Mouse (Mus musculus): Measurements from ENCODE around the gene Snx27. TPM values are rescaled to one million over a fixed set of nuclear protein-coding genes. Genes with fewer than 3 reads are reported as not detected.

Gene Snx27
- total RNA-seq, 2 experiments from 2014 or later = 112 to 115 TPM

DNA sequence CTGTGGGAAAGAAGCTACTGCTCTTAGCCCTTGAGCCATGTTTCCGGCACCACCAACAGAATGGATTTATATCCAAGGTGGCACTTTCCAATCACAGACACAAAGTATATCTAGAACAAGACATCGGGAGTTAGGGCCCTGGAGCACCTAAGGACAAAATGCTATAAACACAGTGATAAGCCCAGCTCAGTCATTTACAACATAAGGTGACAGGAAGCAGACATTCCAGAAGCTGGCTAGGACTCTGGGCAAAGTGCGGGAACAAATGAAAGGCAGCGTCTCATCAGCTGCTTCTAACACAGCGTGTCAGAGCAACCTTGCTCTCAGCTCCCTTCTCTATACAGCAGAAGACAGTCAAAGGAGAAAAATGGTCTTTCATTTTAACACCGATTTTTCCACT, 8.0 kb downstream of the Snx27 start:
- DNase-seq (ENCODE audit: low spot score in 2 of 2) = no peak

DNA sequence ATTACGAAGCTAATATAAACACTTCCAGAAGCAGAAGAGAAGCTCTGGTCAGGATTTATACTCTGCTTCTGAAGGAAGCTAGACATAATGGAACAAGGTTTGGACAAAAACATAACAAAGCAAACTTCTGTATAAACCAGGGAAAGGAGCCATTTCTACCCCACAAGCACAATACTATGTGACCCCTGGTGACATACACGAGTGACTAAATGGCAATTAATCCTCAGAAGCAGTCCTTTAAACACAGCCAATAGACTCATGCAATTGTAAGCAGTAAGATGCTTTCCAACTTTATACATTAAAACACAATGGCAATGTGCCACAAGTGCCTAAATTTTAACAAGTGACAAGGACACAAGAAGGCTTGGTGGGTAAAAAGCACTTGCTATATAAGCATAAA, 15.3 kb downstream of the Snx27 start:
- DNase-seq (ENCODE audit: low spot score in 2 of 2) = no peak

DNA sequence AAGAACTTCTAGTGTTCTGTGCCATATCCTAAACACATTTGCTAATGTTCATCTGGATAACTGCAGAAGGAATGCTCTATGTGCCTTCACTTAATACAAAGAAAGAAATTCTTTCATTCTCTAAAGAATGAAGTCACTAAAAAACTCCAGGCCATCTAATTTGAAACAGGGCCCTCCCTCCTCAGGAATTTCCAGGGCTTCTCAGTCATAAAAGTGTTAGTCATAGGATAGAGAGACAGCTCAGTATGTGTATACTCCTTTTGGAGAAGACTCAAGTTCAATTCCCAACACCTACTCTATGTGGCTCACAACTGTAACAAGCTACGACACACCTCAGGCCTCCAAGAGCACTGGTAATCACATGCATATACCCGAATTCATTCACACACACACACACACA, 17.0 kb downstream of the Snx27 start:
- DNase-seq (ENCODE audit: low spot score in 2 of 2) = no peak

DNA sequence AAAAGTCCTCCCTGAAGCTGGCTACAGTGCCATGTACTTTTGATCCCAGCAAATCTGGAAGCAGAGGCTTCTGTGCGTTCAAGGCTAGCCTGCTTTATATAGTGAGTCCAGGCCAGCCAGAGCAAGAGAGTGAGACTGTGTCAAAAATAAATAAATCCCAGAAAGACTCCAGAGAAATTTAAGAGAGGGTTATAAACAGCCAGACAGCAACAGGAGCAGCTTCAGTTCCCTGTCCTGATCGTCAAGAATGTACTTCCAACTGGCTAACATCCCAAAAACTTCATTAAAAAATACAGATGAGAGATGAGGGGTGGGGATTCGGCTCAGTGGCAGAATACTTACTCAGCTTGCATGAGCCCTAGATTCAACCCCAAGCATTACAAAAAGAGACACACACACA, 17.4 kb downstream of the Snx27 start:
- no peak for DNase-seq (ENCODE audit: low spot score in 2 of 2)

DNA sequence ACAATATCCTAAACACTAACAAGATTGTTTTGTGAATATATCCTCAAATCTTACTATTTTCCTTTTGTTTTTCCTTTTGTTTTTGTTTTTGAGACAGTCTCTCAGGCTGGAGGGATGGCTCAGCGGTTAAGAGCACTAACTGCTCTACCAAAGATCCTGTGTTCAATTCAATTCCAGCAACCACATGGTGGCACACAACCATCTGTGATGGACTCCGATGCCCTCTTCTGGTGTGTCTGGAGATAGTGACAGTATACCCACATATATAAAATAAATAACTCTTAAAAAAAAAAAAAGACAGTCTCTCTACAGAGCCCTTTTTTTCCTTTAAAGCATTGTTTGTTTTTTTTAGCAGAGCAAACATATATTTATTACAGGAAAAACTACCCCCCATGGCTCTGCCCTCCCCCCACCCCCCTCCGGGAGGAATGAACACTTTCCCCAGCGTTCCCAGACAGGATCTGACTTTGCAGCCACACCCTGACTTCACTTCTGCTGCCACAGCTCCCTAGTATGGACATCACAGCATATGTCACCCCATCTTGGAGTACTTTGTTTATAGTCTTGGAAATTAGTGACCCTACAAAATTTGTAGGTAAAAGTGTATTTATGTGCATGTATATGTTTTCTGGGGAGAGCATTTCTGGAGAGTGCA, 18.0 kb downstream of the Snx27 start:
- no peak for DNase-seq (ENCODE audit: low spot score in 2 of 2)

DNA sequence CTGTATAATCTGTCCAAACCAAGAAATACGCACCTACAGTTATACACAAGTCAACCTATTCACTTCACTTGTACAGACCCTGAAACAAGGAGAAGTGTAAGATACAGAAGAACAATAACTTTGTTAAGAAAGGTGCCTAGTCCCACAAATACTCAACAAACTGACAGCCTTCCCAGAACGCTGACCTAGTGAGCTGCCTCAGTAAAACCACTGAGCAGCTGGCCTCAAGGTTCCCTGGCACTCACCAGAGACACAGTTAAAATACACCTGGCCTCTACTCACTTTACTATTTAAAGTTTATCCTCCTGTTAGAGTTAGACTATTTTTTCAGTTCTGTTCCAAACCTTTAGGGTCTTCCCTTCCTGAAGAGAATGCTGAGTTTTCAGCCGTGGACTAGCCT, 19.4 kb downstream of the Snx27 start:
- DNase-seq (ENCODE audit: low spot score in 2 of 2) = no peak

DNA sequence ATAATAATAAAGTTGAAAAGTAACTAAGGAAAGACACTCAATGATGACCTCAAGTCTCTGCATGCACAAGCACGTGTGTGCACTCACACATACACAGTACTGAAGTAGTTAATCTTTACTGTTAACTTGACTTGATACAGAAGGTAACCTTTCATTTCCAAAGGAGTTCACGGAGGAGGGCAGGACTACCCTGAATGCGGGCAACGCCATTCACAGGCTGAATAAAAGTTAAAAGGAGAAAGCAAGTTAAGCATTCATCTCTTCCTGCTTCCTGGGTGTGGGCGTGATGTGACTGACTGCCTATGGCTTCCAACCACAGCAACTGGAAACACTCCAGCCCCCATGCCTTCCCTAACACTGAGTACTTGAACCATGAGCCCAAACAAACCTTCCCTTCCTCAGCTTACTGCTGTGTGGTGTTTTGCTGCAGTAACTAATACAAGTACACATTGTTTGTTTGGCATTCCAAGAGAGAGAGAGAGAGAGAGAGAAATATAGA, 22.5 kb downstream of the Snx27 start:
- DNase-seq (ENCODE audit: low spot score in 2 of 2) = no peak

DNA sequence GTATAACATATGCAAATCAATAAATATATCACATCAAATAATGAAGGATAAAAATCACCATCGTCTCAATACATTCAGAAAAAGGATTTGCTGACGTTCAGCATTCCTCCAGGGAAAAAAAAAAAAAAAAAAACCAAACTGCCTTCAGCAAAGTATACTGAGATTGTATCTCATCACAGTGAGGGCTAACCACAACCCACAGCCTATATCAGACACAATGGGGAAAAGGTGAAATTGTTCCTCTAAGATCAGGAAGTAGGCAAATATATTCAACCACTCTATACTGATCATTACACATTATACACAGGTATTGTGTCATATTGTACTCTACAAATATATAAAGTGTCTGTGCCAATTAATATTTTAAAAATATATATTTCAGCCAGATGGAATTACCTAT, 33.5 kb downstream of the Snx27 start:
- no peak for DNase-seq (ENCODE audit: low spot score in 2 of 2)

DNA sequence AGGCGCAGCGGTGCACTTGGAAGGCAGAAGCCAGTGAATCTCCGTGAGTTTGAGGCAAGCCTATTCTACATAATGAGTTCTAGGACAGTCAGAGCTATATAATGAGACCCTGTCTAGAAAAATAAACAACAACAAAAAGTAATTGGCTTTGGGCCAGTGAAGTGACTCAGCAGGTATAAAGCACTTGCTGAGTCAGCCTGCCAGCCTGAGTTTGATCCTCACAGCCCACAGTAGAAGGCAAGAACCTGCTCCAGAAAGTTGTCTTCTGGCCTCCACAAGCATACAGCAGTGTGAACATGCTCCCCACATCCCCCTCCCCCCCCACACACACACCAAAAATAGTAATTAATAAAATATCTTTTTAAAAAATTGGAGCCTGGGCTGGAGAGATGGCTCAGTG, 45.3 kb downstream of the Snx27 start:
- DNase-seq (ENCODE audit: low spot score in 2 of 2) = no peak

DNA sequence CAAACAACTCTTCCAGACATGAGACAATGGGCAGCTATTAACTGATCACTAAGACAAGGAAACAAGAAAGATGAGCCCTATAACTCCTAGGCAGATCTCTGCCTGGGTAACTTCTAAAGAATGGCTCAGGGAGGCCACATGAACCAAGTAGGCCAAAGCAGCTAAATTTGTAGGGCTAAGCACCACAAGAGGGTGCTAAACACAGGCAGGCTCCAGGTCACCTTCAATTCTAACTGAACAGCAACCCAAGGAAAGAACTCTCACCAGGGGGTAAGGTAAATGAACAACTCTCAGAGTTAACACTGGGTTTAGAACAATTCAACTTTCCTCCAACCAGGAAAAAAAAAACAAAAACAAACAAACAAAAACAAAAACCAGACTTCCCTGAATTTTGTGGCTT, 48.5 kb downstream of the Snx27 start:
- DNase-seq (ENCODE audit: low spot score in 2 of 2) = peak in 1 of 2 experiments; percentile 57

DNA sequence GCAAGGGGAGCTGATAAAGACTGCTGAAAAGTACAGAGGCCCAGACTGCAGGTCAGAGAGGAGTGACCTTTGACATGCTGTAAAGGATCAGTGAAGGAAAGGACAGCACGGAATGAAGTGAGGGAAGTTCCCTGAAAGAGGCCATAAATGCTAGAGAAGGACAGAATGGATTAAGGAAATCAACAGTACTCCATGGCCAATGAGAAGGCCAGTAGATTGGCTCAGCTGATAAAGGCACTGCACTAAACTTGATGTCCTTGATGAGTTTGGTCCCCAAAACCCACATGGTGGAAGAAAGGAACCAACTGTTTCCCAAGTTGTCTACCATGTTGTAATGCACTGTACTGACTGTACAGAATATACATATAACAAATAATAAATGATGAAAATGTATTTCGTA, 55.8 kb downstream of the Snx27 start:
- no peak for DNase-seq (ENCODE audit: low spot score in 2 of 2)

DNA sequence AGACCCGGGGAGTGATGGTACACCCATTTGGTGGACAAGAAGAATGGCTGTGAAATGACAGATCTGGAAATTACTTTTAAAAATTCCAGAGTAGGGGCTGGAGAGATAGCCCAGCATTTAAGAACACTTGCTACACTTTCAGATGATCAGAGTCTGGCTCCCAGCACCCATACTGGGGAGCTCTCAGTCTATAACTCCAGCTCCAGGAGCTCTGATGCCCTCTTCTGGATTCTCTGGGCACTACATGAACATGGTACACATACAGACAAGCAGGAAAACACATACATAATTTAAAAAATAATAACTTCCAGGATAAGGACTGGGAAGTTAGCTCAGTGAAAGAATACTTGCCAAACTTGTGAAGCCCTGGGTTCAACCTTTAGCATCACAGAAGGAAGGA, 75.9 kb downstream of the Snx27 start:
- no peak for DNase-seq (ENCODE audit: low spot score in 2 of 2)

DNA sequence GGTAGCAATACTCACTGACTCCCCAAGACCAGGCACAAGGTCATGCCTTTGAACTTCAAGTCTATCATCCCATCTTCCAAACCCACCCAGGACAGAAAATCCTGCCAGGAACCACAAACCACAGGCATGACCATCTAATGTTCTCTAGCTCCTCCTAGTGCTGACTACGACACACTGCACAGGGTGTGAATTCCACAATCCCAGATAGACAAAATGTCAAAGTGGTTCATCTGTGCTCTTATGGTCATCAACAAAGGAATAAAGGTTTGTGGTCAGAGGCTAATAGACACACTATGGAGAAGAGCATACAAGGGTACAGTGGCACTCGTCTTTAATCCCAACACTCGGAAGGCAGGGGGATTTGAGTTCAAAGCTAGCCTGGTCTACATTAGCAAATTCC, 80.3 kb downstream of the Snx27 start:
- peak in 1 of 2 experiments; percentile 35 for DNase-seq (ENCODE audit: low spot score in 2 of 2)

DNA sequence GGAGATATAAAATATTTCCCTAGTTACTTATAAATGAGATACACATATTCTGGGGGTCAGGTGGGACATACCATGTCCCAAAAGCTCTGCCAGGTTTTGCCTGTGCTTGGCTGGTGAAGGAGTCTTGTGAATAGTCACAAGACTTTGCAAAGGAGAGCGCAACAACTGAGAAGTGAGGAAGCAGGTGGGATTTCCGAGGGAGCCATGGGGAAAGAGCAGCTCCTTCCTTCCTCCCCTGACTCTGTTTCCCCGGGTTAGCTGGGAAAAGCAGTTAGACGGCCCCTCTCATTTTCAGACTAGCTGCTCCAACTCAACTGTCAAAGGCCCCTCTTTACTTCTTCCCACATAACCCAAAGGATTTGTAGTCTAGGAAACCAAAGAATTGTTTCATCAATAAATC, 85.4 kb downstream of the Snx27 start:
- no peak for DNase-seq (ENCODE audit: low spot score in 2 of 2)

DNA sequence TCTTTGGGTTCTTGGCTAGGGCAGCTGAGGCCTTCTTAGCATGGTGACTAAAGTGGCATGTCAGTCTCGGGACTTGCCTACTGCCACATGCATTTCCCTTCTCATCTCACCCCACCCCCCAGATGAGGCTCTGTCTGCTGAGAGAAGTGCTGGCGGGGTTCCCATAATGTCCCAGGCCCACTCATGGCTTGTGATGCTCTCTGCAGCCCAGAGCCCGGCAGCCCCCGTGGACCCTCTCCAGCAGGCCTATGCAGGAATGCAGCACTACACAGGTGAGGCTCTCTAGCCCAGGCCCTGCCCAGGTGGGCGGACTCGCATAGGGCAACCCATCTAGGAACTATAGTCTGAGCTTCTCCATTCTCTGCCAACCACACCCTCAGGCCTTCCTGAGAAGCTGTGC, 94.9 kb downstream of the Snx27 start:
- DNase-seq (ENCODE audit: low spot score in 2 of 2) = peak in 1 of 2 experiments; percentile 48

DNA sequence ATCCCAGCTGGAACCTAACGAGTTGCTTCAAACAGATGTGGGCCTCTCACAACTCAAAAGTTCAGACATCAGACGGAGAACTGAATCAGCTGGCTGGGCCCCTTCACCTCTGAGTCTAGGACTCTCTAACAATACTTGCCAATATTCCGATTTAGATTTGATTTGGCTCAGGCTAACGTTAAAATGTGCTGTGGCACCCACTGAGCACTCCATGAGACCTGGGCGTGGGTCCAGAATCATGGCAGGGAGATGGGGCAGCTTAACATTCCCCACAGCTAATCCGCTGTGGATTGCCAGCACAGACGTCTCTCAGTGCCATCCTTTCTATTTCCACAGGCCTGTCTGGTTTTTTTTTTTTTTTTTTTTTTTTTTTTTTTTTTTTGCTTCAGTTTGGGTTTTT, 96.6 kb downstream of the Snx27 start:
- DNase-seq (ENCODE audit: low spot score in 2 of 2) = peak in 1 of 2 experiments; percentile 63

DNA sequence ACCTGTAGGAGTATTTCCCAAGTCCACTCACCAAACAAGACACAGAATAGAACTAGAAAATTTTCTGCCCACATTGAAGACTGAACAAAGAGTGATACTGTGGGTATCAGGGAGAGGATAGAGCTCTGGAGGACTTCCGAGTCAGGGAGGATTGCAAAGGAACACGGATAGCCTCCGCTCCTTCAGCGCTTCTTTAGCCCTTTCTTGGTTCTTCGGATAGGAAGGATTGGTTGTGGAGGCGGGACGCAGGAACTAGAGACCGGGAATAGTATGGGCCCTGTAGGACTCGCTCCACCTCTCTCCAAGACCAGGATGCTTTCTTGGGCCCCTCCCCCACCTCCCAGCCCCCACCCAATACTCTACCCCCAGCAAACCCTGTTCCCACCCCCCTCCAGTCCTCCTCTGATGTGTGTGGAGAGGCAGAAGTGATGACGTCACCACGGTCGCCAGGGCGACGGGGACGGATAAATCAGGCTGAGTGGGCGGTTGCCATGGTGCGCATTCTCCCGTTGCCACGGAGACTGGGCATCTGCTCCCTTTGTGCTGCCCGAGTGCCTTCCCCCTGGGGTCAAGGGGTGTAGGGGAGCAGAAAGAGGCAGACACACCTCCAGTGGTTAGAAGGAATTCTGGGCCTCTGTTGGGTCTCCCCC, 98.6 kb downstream of the Snx27 start:
- peak; percentile 96 to 98 for DNase-seq (ENCODE audit: low spot score in 2 of 2)

DNA sequence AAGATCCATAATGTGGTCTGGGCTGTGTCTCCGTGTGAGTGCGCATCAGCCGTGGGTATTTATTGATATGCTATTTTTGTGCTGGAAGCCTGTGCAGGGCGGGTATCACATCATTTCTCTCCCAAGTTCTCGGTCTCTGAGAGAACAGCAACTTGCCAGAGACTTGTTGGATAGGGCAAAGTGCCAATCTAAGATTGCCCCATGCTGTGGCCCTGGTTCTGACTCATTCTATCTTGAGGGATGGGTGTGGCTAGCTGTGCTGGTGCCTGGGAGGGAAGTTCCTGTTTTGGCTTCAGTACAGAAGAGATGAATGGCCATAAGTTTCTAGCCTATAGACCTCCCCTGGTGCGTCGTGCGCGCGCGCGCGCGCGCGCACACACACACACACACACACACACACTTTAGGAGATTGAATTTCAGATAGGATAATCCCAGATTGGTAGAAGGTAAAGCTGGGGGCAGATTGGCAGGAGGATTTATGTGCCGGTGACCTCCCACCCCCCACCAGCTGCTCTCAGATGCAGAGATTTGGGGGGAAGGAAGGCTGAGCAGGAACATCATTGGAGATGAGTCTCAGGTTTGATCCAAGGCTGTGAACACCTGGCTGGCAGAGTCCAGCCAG, 99.6 kb downstream of the Snx27 start:
- DNase-seq (ENCODE audit: low spot score in 2 of 2) = peak in 1 of 2 experiments; percentile 33

DNA sequence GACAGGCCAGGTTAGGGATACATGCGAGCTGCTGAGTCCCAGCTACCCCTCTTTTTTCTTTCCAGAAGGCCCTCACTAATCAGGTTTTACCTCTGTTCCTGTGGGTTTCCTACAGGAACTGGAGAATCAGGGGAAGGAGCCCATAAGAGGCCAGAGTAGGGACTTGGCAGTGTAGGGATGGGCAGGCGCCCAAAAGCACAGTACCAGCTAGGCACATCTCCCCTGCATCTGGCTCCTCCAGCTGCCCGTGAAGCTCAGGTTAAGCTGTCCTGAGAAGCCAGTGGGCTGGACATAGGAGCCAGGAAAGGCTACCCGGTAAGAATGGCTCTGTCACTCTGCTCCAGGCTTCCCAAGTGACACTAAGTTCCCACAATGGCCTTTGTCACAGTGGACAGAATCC, 101.1 kb downstream of the Snx27 start:
- DNase-seq (ENCODE audit: low spot score in 2 of 2) = no peak

DNA sequence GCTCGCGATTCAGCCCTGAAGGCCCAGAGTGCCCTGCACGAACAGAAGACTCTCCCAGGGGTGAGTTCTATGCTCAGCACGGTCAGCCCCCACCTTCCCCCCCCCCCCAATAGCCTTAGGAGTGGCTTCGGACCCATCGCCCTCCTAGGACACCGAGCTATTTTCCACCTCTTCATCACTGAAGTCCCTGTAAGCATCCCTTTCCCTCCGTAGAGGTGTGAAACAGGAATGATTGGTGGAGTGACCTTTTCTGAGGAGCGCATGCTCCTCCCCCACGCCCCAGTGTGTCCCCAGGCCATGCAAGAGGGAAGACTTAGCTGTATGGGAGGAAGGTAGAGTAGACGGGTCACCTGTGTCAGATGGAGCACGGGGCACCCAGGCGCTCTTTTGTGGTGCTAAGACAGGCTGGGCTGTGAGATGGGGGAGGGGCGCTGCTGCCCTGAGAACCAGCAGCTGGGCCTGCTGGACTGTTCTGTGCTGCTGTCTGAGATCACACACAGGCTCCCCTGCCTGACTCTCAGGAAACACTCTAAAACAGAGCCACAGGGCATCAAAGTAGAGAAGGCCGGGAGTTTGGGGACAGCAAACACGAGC, 102.1 kb downstream of the Snx27 start, which contains the start of gene Riiad1:
TSS of gene Riiad1 (minus strand) at position 51 of the 594 bp plus-strand sequence.
- DNase-seq (ENCODE audit: low spot score in 2 of 2) = peak in 1 of 2 experiments; percentile 21

DNA sequence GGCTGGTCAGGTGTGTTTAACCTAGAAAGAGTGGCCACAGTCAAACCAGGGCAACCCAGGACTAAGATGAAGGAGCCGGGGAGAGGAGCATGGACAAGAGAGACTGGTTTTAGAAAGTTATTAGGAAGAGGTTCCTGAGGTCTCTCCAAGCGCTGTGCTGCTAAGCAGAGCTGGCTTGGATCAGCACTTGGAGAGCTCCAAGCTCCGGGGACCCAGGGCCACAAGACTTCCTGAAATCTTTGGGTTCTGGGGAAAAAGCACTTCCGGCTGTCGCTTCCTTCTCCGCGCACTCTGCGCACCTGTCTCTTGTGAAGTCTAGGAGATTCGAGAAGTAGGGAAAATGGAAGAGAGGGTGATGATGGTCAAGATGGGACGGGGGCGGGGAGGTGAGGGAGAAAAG, 103.0 kb downstream of the Snx27 start:
- DNase-seq (ENCODE audit: low spot score in 2 of 2) = peak in 1 of 2 experiments; percentile 22

DNA sequence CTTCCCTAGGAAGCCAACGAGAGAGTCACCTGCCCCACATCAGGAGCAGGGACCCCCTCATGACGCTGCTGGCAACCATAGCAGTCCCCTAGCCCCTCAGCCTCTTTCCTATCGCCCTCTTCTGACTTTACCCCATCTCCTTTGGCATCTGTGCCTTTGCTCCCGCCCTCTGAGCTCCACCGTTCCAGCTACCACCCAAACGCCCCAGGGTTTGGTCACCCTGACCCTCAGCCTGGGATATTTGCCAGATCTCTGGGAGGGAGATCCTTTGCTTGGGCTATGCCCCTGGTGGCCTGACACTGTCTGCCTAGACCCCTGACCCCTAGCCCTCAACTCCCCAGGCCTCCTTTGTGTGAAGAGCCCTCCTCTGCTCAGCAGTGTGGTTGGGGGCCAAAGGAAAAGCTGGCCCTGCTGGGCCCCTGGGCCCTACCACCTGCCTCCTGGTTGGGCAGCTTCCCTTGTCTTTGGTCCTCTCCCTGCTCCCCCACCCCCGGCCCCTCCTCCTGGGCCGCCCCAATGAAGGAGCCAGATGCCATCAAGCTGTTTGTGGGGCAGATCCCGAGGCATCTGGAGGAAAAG, 103.8 kb downstream of the Snx27 start:
- DNase-seq (ENCODE audit: low spot score in 2 of 2) = no peak

Data from layer of hippocampus, adult 18-20 months (tissue).